Mouse (Mus musculus): ENCODE data around the gene Usp32. TPM values are rescaled to one million over a fixed set of nuclear protein-coding genes. Genes with fewer than 3 reads are reported as not detected.

Usp32 gene
- polyA plus RNA-seq, 1 experiment from 2014 or later: 3.5 TPM

- ATAC-seq (ENCODE audit: low read depth): no peak
- no peaks in the 10 kb centered on the region for H3K9me3 ChIP-seq (ENCODE audit: control insufficient read depth, low read length)
- no peak overlapping the region for H3K9ac ChIP-seq (ENCODE audit: low read length)
- no peaks in the 10 kb centered on the region for H3K4me1 ChIP-seq (replicated peaks; ENCODE audit: control insufficient read depth, insufficient read depth, low read length)
- no peaks in the 10 kb centered on the region for H3K36me3 ChIP-seq (ENCODE audit: control insufficient read depth, insufficient read depth, low read length)
- H3K27me3 ChIP-seq (ENCODE audit: control insufficient read depth, insufficient read depth, low read depth, low read length): no peaks in the 10 kb centered on the region
- no peak overlapping the region for H3K4me2 ChIP-seq (ENCODE audit: low read depth, low read length)
- no peak overlapping the region for H3K27ac ChIP-seq (ENCODE audit: low read length)
- no peak overlapping the region for H3K4me3 ChIP-seq (ENCODE audit: low read length)
- WGBS: 54% methylated on average over 2 of the region's 2 CpGs
Observed at GRCm38 (mm10) chr11:85103763-85104162, 36.2 kb downstream of the Usp32 start.

- no peak for ATAC-seq (ENCODE audit: low read depth)
- H3K9me3 ChIP-seq (ENCODE audit: control insufficient read depth, low read length): no peaks in the 10 kb centered on the region
- no peaks in the 10 kb centered on the region for H3K36me3 ChIP-seq (ENCODE audit: control insufficient read depth, insufficient read depth, low read length)
- H3K4me3 ChIP-seq (ENCODE audit: low read length): no peak overlapping the region
- H3K27ac ChIP-seq (ENCODE audit: low read length): no peak overlapping the region
- H3K27me3 ChIP-seq (ENCODE audit: control insufficient read depth, insufficient read depth, low read depth, low read length): no peaks in the 10 kb centered on the region
- whole genome bisulfite sequencing: 65% methylated on average over 5 of the region's 5 CpGs
- H3K4me2 ChIP-seq (ENCODE audit: low read depth, low read length): no peak overlapping the region
- H3K4me1 ChIP-seq (replicated peaks; ENCODE audit: control insufficient read depth, insufficient read depth, low read length): no peaks in the 10 kb centered on the region
- no peak overlapping the region for H3K9ac ChIP-seq (ENCODE audit: low read length)
Observed at GRCm38 (mm10) chr11:85095116-85095515, 44.8 kb downstream of the Usp32 start.

GRCm38 (mm10) chr11:85086253-85086652, 53.7 kb downstream of the Usp32 start:
- no peaks in the 10 kb centered on the region for H3K27me3 ChIP-seq (ENCODE audit: control insufficient read depth, insufficient read depth, low read depth, low read length)
- no peak overlapping the region for H3K4me3 ChIP-seq (ENCODE audit: low read length)
- H3K27ac ChIP-seq (ENCODE audit: low read length): no peak overlapping the region
- no peak overlapping the region for H3K4me2 ChIP-seq (ENCODE audit: low read depth, low read length)
- H3K4me1 ChIP-seq (replicated peaks; ENCODE audit: control insufficient read depth, insufficient read depth, low read length): no peaks in the 10 kb centered on the region
- no peak for ATAC-seq (ENCODE audit: low read depth)
- H3K9me3 ChIP-seq (ENCODE audit: control insufficient read depth, low read length): no peaks in the 10 kb centered on the region
- no peak overlapping the region for H3K9ac ChIP-seq (ENCODE audit: low read length)
- no peaks in the 10 kb centered on the region for H3K36me3 ChIP-seq (ENCODE audit: control insufficient read depth, insufficient read depth, low read length)

DNA sequence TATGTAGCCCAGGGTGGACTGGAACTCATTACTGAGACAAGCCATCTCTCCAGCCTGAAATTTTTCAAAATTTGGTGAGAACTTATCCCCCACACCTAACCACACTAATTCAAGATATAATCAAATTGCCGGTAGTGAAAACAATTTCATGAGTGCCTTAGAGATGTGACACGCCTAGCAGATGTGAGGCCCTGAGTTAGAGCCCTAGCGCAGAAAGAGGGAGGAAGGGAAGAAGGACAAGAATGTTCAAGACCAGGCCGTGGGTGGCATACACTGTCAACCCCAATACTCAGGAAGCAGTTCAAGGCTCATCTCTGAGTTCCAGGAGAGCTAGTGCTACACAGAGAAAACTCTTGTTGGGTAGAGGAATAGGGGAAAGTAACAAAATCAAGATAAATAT, 72.1 kb downstream of the Usp32 start:
- Histone ChIP-seq H3K36me3 (ENCODE audit: control insufficient read depth, insufficient read depth, low read length) (no peaks in the 10 kb centered on the region), H3K27ac (ENCODE audit: low read length) (no peak overlapping the region), H3K9me3 (ENCODE audit: control insufficient read depth, low read length) (no peaks in the 10 kb centered on the region), H3K4me3 (ENCODE audit: low read length) (no peak overlapping the region), H3K4me2 (ENCODE audit: low read depth, low read length) (no peak overlapping the region), H3K9ac (ENCODE audit: low read length) (no peak overlapping the region), H3K4me1 (replicated peaks; ENCODE audit: control insufficient read depth, insufficient read depth, low read length) (no peaks in the 10 kb centered on the region), H3K27me3 (ENCODE audit: control insufficient read depth, insufficient read depth, low read depth, low read length) (no peaks in the 10 kb centered on the region)
- ATAC-seq (ENCODE audit: low read depth): no peak
- 96% methylated on average over 4 of the region's 4 CpGs for WGBS

DNA sequence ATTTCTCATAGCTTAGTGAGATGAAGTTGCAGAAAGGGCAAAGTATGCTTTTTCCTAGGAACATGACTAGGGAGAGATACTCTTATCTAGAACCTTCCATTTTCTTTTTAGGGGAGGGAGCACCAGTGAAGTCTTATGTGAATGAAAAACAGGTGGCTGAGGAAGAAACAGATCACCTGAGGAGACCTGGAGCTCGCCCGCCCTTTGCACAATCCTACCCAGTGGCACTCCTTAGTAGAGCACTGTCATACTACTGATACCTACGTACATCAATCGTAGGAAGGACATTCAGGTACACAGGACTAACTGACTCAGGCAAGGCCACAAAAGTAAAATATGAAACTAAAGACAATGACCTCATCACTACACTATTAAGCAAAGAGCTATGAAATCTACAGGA, 81.4 kb downstream of the Usp32 start:
- no peak overlapping the region for H3K4me2 ChIP-seq (ENCODE audit: low read depth, low read length)
- H3K4me3 ChIP-seq (ENCODE audit: low read length): no peak overlapping the region
- H3K9ac ChIP-seq (ENCODE audit: low read length): no peak overlapping the region
- ATAC-seq (ENCODE audit: low read depth): no peak
- no peaks in the 10 kb centered on the region for H3K9me3 ChIP-seq (ENCODE audit: control insufficient read depth, low read length)
- no peaks in the 10 kb centered on the region for H3K36me3 ChIP-seq (ENCODE audit: control insufficient read depth, insufficient read depth, low read length)
- H3K4me1 ChIP-seq (replicated peaks; ENCODE audit: control insufficient read depth, insufficient read depth, low read length): no peaks in the 10 kb centered on the region
- H3K27me3 ChIP-seq (ENCODE audit: control insufficient read depth, insufficient read depth, low read depth, low read length): no peaks in the 10 kb centered on the region
- WGBS: 97% methylated on average over 4 of the region's 4 CpGs
- H3K27ac ChIP-seq (ENCODE audit: low read length): no peak overlapping the region

DNA sequence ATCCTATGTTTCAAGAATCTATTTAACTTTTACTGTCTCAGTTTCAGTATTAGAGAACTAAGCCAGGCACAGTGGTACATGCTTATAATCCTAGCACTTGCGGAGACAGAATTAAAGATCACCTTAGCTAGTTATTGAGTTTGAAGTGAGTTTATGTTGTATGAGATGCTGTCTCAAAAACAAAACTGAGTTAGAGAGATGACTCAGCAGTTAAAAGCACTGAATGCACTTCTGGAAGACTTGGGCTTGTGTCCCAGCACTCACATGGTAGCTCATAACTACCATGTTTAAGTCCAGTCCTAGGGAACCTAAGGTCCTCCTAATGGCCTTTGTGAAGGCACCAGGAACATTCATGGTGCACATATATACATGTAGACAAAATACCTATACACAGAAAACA, 82.4 kb downstream of the Usp32 start:
- WGBS: 97% methylated on average over 1 of the region's 1 CpGs
- H3K4me2 ChIP-seq (ENCODE audit: low read depth, low read length): no peak overlapping the region
- no peaks in the 10 kb centered on the region for H3K9me3 ChIP-seq (ENCODE audit: control insufficient read depth, low read length)
- no peaks in the 10 kb centered on the region for H3K27me3 ChIP-seq (ENCODE audit: control insufficient read depth, insufficient read depth, low read depth, low read length)
- H3K4me3 ChIP-seq (ENCODE audit: low read length): no peak overlapping the region
- H3K9ac ChIP-seq (ENCODE audit: low read length): no peak overlapping the region
- no peaks in the 10 kb centered on the region for H3K36me3 ChIP-seq (ENCODE audit: control insufficient read depth, insufficient read depth, low read length)
- no peak overlapping the region for H3K27ac ChIP-seq (ENCODE audit: low read length)
- ATAC-seq (ENCODE audit: low read depth): no peak
- H3K4me1 ChIP-seq (replicated peaks; ENCODE audit: control insufficient read depth, insufficient read depth, low read length): no peaks in the 10 kb centered on the region

GRCm38 (mm10) chr11:85056901-85057300, 83.1 kb downstream of the Usp32 start:
- no peaks in the 10 kb centered on the region for H3K27me3 ChIP-seq (ENCODE audit: control insufficient read depth, insufficient read depth, low read depth, low read length)
- no peak overlapping the region for H3K27ac ChIP-seq (ENCODE audit: low read length)
- no peaks in the 10 kb centered on the region for H3K4me1 ChIP-seq (replicated peaks; ENCODE audit: control insufficient read depth, insufficient read depth, low read length)
- no peak overlapping the region for H3K9ac ChIP-seq (ENCODE audit: low read length)
- H3K4me3 ChIP-seq (ENCODE audit: low read length): no peak overlapping the region
- no peaks in the 10 kb centered on the region for H3K36me3 ChIP-seq (ENCODE audit: control insufficient read depth, insufficient read depth, low read length)
- no peaks in the 10 kb centered on the region for H3K9me3 ChIP-seq (ENCODE audit: control insufficient read depth, low read length)
- WGBS: 76% methylated on average over 5 of the region's 5 CpGs
- no peak for ATAC-seq (ENCODE audit: low read depth)
- no peak overlapping the region for H3K4me2 ChIP-seq (ENCODE audit: low read depth, low read length)

DNA sequence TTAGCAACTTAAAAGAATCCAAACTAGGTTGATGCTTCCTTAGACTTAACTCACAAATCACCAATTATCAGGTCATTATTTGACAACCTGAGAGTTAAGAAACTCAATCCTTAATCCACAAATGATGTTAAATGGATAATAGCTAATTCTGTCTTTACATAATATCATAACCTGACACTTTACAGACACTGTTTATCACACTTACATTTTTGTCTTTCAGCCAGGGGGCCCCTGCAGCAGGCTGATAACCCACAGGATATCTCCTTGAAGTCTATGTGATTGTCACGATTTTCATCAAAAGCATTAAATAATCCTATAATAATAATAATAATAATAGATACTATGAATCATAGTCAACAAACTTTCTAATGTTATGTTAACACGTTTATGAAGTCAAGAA, 84.4 kb downstream of the Usp32 start:
- Histone ChIP-seq H3K4me1 (replicated peaks; ENCODE audit: control insufficient read depth, insufficient read depth, low read length) (no peaks in the 10 kb centered on the region), H3K27me3 (ENCODE audit: control insufficient read depth, insufficient read depth, low read depth, low read length) (no peaks in the 10 kb centered on the region), H3K9ac (ENCODE audit: low read length) (no peak overlapping the region), H3K4me2 (ENCODE audit: low read depth, low read length) (no peak overlapping the region), H3K4me3 (ENCODE audit: low read length) (no peak overlapping the region), H3K36me3 (ENCODE audit: control insufficient read depth, insufficient read depth, low read length) (no peaks in the 10 kb centered on the region), H3K9me3 (ENCODE audit: control insufficient read depth, low read length) (no peaks in the 10 kb centered on the region), H3K27ac (ENCODE audit: low read length) (no peak overlapping the region)
- no peak for ATAC-seq (ENCODE audit: low read depth)
- WGBS: 81% methylated on average over 2 of the region's 2 CpGs

GRCm38 (mm10) chr11:85039256-85039655, 100.7 kb downstream of the Usp32 start:
- no peak overlapping the region for H3K9ac ChIP-seq (ENCODE audit: low read length)
- H3K4me2 ChIP-seq (ENCODE audit: low read depth, low read length): no peak overlapping the region
- 94% methylated on average over 3 of the region's 3 CpGs for WGBS
- no peaks in the 10 kb centered on the region for H3K4me1 ChIP-seq (replicated peaks; ENCODE audit: control insufficient read depth, insufficient read depth, low read length)
- no peak overlapping the region for H3K27ac ChIP-seq (ENCODE audit: low read length)
- no peak for ATAC-seq (ENCODE audit: low read depth)
- no peaks in the 10 kb centered on the region for H3K27me3 ChIP-seq (ENCODE audit: control insufficient read depth, insufficient read depth, low read depth, low read length)
- H3K9me3 ChIP-seq (ENCODE audit: control insufficient read depth, low read length): no peaks in the 10 kb centered on the region
- peaks cover 2% of the 10 kb centered on the region for H3K36me3 ChIP-seq (ENCODE audit: control insufficient read depth, insufficient read depth, low read length)
- no peak overlapping the region for H3K4me3 ChIP-seq (ENCODE audit: low read length)

- H3K27me3 ChIP-seq (ENCODE audit: control insufficient read depth, insufficient read depth, low read depth, low read length): no peaks in the 10 kb centered on the region
- no peak overlapping the region for H3K27ac ChIP-seq (ENCODE audit: low read length)
- H3K9me3 ChIP-seq (ENCODE audit: control insufficient read depth, low read length): no peaks in the 10 kb centered on the region
- H3K4me2 ChIP-seq (ENCODE audit: low read depth, low read length): no peak overlapping the region
- no peak overlapping the region for H3K9ac ChIP-seq (ENCODE audit: low read length)
- no peak overlapping the region for H3K4me3 ChIP-seq (ENCODE audit: low read length)
- H3K4me1 ChIP-seq (replicated peaks; ENCODE audit: control insufficient read depth, insufficient read depth, low read length): no peaks in the 10 kb centered on the region
- no peak for ATAC-seq (ENCODE audit: low read depth)
- no peaks in the 10 kb centered on the region for H3K36me3 ChIP-seq (ENCODE audit: control insufficient read depth, insufficient read depth, low read length)
Observed at GRCm38 (mm10) chr11:85013121-85013520, 126.8 kb downstream of the Usp32 start.

All from lung, embryonic 16.5 days (tissue).